Mouse (Mus musculus) heart, postnatal 25 days (tissue): ENCODE data around the gene Lrrn2. TPM values are rescaled to one million over a fixed set of nuclear protein-coding genes. Genes with fewer than 3 reads are reported as not detected.

Experiments used
- microRNA-seq: library from miRNA; unstranded; fragments of <30 nt; microRNA quantifications from one replicate; pipeline ENCODE4 v1.2.0, GENCODE M21; 2022
- total RNA-seq, 2 experiments: library from RNA; stranded (reverse); gene quantifications; 2 replicates each; pipeline ENCODE4 v1.2.3; 2021

Lrrn2 gene
- total RNA-seq, 2 experiments from 2014 or later: 3.2 to 3.3 TPM

Small RNA genes within 50 kb of the gene (microRNA-seq; reads per million reads assigned to microRNA genes)
- gene Gm44300: not detected

Other genes starting within 250 kb of the Lrrn2 start
- gene Nfasc, start 138.5 kb upstream of the Lrrn2 start, total RNA-seq: under 1 TPM; 0.20 to 0.34 TPM
- 10 to 100 TPM; 25.0 to 29.0 TPM for gene Mdm4, start 150.3 kb downstream of the Lrrn2 start, total RNA-seq
- gene Pik3c2b, start 165.4 kb downstream of the Lrrn2 start, total RNA-seq: 10 to 100 TPM; 19.9 to 21.2 TPM